Mouse (Mus musculus): ENCODE results near the gene Dnajb12.

- no peak for TF ChIP-seq POLR2A (IDR thresholded peaks at IDR 0.05; ENCODE audit: borderline replicate concordance, low read depth, low read length)
- TF ChIP-seq CTCF (IDR thresholded peaks at IDR 0.05; ENCODE audit: low read depth, low read length) = no peak
These were observed 5.2 kb downstream of the Dnajb12 start for GRCm38 (mm10) chr10:59884327-59885173.
